Mouse (Mus musculus): ENCODE results near the gene Mlx.
A peak's percentile ranks its signal among the peaks of the same experiment; 100 is the strongest.

Mlx gene

GRCm38 (mm10) chr11:101128996-101129577 is 42.0 kb downstream of the Mlx start:
- no peaks in the 10 kb centered on the region for H3K9me3 ChIP-seq (ENCODE audit: low read length)
- H3K27me3 ChIP-seq (ENCODE audit: insufficient read depth, low read length): peaks cover 6% of the 10 kb centered on the region; the same call in 1 of the 2 replicates
- peaks cover 28% of the 10 kb centered on the region for H3K36me3 ChIP-seq (ENCODE audit: insufficient read depth, low read length)
- TF ChIP-seq NANOG (IDR thresholded peaks at IDR 0.05; ENCODE audit: borderline replicate concordance, low read length) (no peak), CTCF (conservative IDR thresholded peaks at IDR 0.05; ENCODE audit: low read length) (no peak), POU5F1 (IDR thresholded peaks at IDR 0.05; ENCODE audit: borderline replicate concordance, low read length) (no peak)
- H3K4me3 ChIP-seq (replicated peaks; ENCODE audit: low read length): no peak overlapping the region
- H3K4me1 ChIP-seq (replicated peaks; ENCODE audit: low read depth, low read length): peaks cover 18% of the 10 kb centered on the region

- H3K4me1 ChIP-seq (replicated peaks; ENCODE audit: low read depth, low read length): peaks cover 20% of the 10 kb centered on the region
- H3K36me3 ChIP-seq (ENCODE audit: insufficient read depth, low read length): peaks cover 16% of the 10 kb centered on the region
- no peaks in the 10 kb centered on the region for H3K9me3 ChIP-seq (ENCODE audit: low read length)
- no peak for TF ChIP-seq POU5F1 (IDR thresholded peaks at IDR 0.05; ENCODE audit: borderline replicate concordance, low read length)
- peaks cover 6% of the 10 kb centered on the region; the same call in 1 of the 2 replicates for H3K27me3 ChIP-seq (ENCODE audit: insufficient read depth, low read length)
- H3K4me3 ChIP-seq (replicated peaks; ENCODE audit: low read length): no peak overlapping the region
These were observed 43.1 kb downstream of the Mlx start for GRCm38 (mm10) chr11:101130056-101130756.

GRCm38 (mm10) chr11:101131187-101131586 is 44.1 kb downstream of the Mlx start:
- TF ChIP-seq POU5F1 (IDR thresholded peaks at IDR 0.05; ENCODE audit: borderline replicate concordance, low read length): no peak
- TF ChIP-seq NANOG (IDR thresholded peaks at IDR 0.05; ENCODE audit: borderline replicate concordance, low read length): no peak
- no peak for TF ChIP-seq CTCF (conservative IDR thresholded peaks at IDR 0.05; ENCODE audit: low read length)
- no peaks in the 10 kb centered on the region for H3K9me3 ChIP-seq (ENCODE audit: low read length)
- peaks cover 20% of the 10 kb centered on the region for H3K4me1 ChIP-seq (replicated peaks; ENCODE audit: low read depth, low read length)
- H3K36me3 ChIP-seq (ENCODE audit: insufficient read depth, low read length): peaks cover 7% of the 10 kb centered on the region
- no peak overlapping the region for H3K4me3 ChIP-seq (replicated peaks; ENCODE audit: low read length)
- peaks cover 6% of the 10 kb centered on the region; the same call in 1 of the 2 replicates for H3K27me3 ChIP-seq (ENCODE audit: insufficient read depth, low read length)

GRCm38 (mm10) chr11:101131701-101132100 is 44.6 kb downstream of the Mlx start:
- TF ChIP-seq NANOG (IDR thresholded peaks at IDR 0.05; ENCODE audit: borderline replicate concordance, low read length) (no peak), CTCF (conservative IDR thresholded peaks at IDR 0.05; ENCODE audit: low read length) (peak; percentile 96), POU5F1 (IDR thresholded peaks at IDR 0.05; ENCODE audit: borderline replicate concordance, low read length) (no peak)
- no peak overlapping the region for H3K4me3 ChIP-seq (replicated peaks; ENCODE audit: low read length)
- H3K27me3 ChIP-seq (ENCODE audit: insufficient read depth, low read length): peaks cover 6% of the 10 kb centered on the region; the same call in 1 of the 2 replicates
- H3K36me3 ChIP-seq (ENCODE audit: insufficient read depth, low read length): peaks cover 1% of the 10 kb centered on the region
- H3K9me3 ChIP-seq (ENCODE audit: low read length): no peaks in the 10 kb centered on the region
- H3K4me1 ChIP-seq (replicated peaks; ENCODE audit: low read depth, low read length): peaks cover 20% of the 10 kb centered on the region

- peaks cover 20% of the 10 kb centered on the region for H3K4me1 ChIP-seq (replicated peaks; ENCODE audit: low read depth, low read length)
- TF ChIP-seq NANOG (IDR thresholded peaks at IDR 0.05; ENCODE audit: borderline replicate concordance, low read length) (no peak), POU5F1 (IDR thresholded peaks at IDR 0.05; ENCODE audit: borderline replicate concordance, low read length) (no peak), CTCF (conservative IDR thresholded peaks at IDR 0.05; ENCODE audit: low read length) (no peak)
- no peaks in the 10 kb centered on the region for H3K36me3 ChIP-seq (ENCODE audit: insufficient read depth, low read length)
- peaks cover 6% of the 10 kb centered on the region; the same call in 1 of the 2 replicates for H3K27me3 ChIP-seq (ENCODE audit: insufficient read depth, low read length)
- no peaks in the 10 kb centered on the region for H3K9me3 ChIP-seq (ENCODE audit: low read length)
- H3K4me3 ChIP-seq (replicated peaks; ENCODE audit: low read length): no peak overlapping the region
These were observed 46.0 kb downstream of the Mlx start for GRCm38 (mm10) chr11:101133037-101133436.

GRCm38 (mm10) chr11:101134217-101134865 is 47.3 kb downstream of the Mlx start:
- TF ChIP-seq NANOG (IDR thresholded peaks at IDR 0.05; ENCODE audit: borderline replicate concordance, low read length) (no peak), POU5F1 (IDR thresholded peaks at IDR 0.05; ENCODE audit: borderline replicate concordance, low read length) (no peak), CTCF (conservative IDR thresholded peaks at IDR 0.05; ENCODE audit: low read length) (no peak)

GRCm38 (mm10) chr11:101137000-101137399 is 49.9 kb downstream of the Mlx start:
- H3K4me1 ChIP-seq (replicated peaks; ENCODE audit: low read depth, low read length): peaks cover 22% of the 10 kb centered on the region

More at GRCm38 (mm10) chr11:101134217-101134865, 47.3 kb downstream of the Mlx start:
- Histone ChIP-seq H3K36me3 (ENCODE audit: insufficient read depth, low read length) (no peaks in the 10 kb centered on the region), H3K27me3 (ENCODE audit: insufficient read depth, low read length) (peaks cover 7% of the 10 kb centered on the region; the same call in 1 of the 2 replicates), H3K9me3 (ENCODE audit: low read length) (no peaks in the 10 kb centered on the region), H3K4me3 (replicated peaks; ENCODE audit: low read length) (no peak overlapping the region), H3K4me1 (replicated peaks; ENCODE audit: low read depth, low read length) (peaks cover 26% of the 10 kb centered on the region)

GRCm38 (mm10) chr11:101138536-101139181 is 51.6 kb downstream of the Mlx start:
- TF ChIP-seq CTCF (conservative IDR thresholded peaks at IDR 0.05; ENCODE audit: low read length) (no peak), POU5F1 (IDR thresholded peaks at IDR 0.05; ENCODE audit: borderline replicate concordance, low read length) (no peak), NANOG (IDR thresholded peaks at IDR 0.05; ENCODE audit: borderline replicate concordance, low read length) (no peak)
- Histone ChIP-seq H3K36me3 (ENCODE audit: insufficient read depth, low read length) (no peaks in the 10 kb centered on the region), H3K4me1 (replicated peaks; ENCODE audit: low read depth, low read length) (peaks cover 26% of the 10 kb centered on the region), H3K27me3 (ENCODE audit: insufficient read depth, low read length) (peaks cover 12% of the 10 kb centered on the region), H3K4me3 (replicated peaks; ENCODE audit: low read length) (peak overlapping the region; percentile 54), H3K9me3 (ENCODE audit: low read length) (no peaks in the 10 kb centered on the region)

More at GRCm38 (mm10) chr11:101137000-101137399, 49.9 kb downstream of the Mlx start:
- no peak for TF ChIP-seq CTCF (conservative IDR thresholded peaks at IDR 0.05; ENCODE audit: low read length)
- no peak for TF ChIP-seq POU5F1 (IDR thresholded peaks at IDR 0.05; ENCODE audit: borderline replicate concordance, low read length)
- no peak for TF ChIP-seq NANOG (IDR thresholded peaks at IDR 0.05; ENCODE audit: borderline replicate concordance, low read length)
- no peaks in the 10 kb centered on the region for H3K9me3 ChIP-seq (ENCODE audit: low read length)
- no peaks in the 10 kb centered on the region for H3K36me3 ChIP-seq (ENCODE audit: insufficient read depth, low read length)
- H3K4me3 ChIP-seq (replicated peaks; ENCODE audit: low read length): no peak overlapping the region
- peaks cover 12% of the 10 kb centered on the region for H3K27me3 ChIP-seq (ENCODE audit: insufficient read depth, low read length)

All from E14TG2a.4 (cell line).